Mouse (Mus musculus) stomach, embryonic 14.5 days (tissue): ENCODE data around the gene Mrpl24. TPM values are rescaled to one million over a fixed set of nuclear protein-coding genes. Genes with fewer than 3 reads are reported as not detected.

Source experiments
- ATAC-seq: fragments of 200-750 bp; cut with Nextera tagmentation; 2 replicates; pipeline ENCODE4 v1.8.0; 2017; ENCODE audit warnings: low read depth, moderate TSS enrichment; ENCODE audit not compliant: insufficient number of reproducible peaks, insufficient read depth, low FRiP score
- H3K27ac ChIP-seq: fragments of 300-500 bp; sonication (generic); 2 replicates; pipeline ENCODE4 v1.5.1; 2014; ENCODE audit warnings: mild to moderate bottlenecking, low read length, moderate library complexity, mixed read lengths
- H3K27me3 ChIP-seq: fragments of 300-500 bp; sonication (generic); 2 replicates; pipeline ENCODE4 v1.6.1; 2014; ENCODE audit warnings: low read length, control low read depth, mixed read lengths; ENCODE audit not compliant: control insufficient read depth, insufficient read depth
- H3K36me3 ChIP-seq: fragments of 300-500 bp; sonication (generic); 2 replicates; pipeline ENCODE4 v1.6.1; 2014; ENCODE audit warnings: mild to moderate bottlenecking, control low read depth, low read length, moderate library complexity, mixed read lengths; ENCODE audit not compliant: control insufficient read depth, insufficient read depth
- H3K4me1 ChIP-seq: fragments of 300-500 bp; sonication (generic); 2 replicates; pipeline ENCODE4 v1.6.1; 2014; ENCODE audit warnings: low read length, control low read depth, mixed read lengths; ENCODE audit not compliant: control insufficient read depth, insufficient read depth
- H3K4me2 ChIP-seq: fragments of 300-500 bp; sonication (generic); replicated peaks from 2 replicates; pipeline ENCODE4 v1.6.1; 2014; ENCODE audit warnings: low read depth, low read length, control low read depth
- H3K4me3 ChIP-seq: fragments of 300-500 bp; sonication (generic); 2 replicates; pipeline ENCODE4 v1.5.1; 2014; ENCODE audit warnings: low read depth, low read length, control low read depth
- H3K9ac ChIP-seq: fragments of 300-500 bp; sonication (generic); replicated peaks from 2 replicates; pipeline ENCODE4 v1.6.1; 2014; ENCODE audit warnings: low read depth, mild to moderate bottlenecking, control low read depth, low read length, moderate library complexity, mixed read lengths
- H3K9me3 ChIP-seq: fragments of 300-500 bp; sonication (generic); 2 replicates; pipeline ENCODE4 v1.6.1; 2016; ENCODE audit warnings: low read depth, low read length, control low read depth; ENCODE audit not compliant: control insufficient read depth
- WGBS: fragments of 180-500 bp; shearing (Covaris S2); extraction: QIAGEN DNeasy Blood & Tissue Kit; methylation state at CpG from one replicate; pipeline ENCODE4 v1.1.7; 2014; 5-methylcytosine and 5-hydroxymethylcytosine counted together
- polyA plus RNA-seq: library from polyadenylated mRNA; unstranded; fragments of >200 nt; fragmentation: Nextera tagmentation; extraction: Ambion mirVana; gene quantifications from 2 replicates; pipeline ENCODE4 v1.2.1, GENCODE M21; 2014

The Mrpl24 gene
- polyA plus RNA-seq, 1 experiment from 2014 or later = 73.5 TPM

- H3K4me3 ChIP-seq = no peak overlapping the region
- H3K4me1 ChIP-seq = peaks cover 15% of the 10 kb centered on the region
- no peak overlapping the region for H3K9ac ChIP-seq
- no peak overlapping the region for H3K27ac ChIP-seq
- no peaks in the 10 kb centered on the region for H3K27me3 ChIP-seq
- no peak overlapping the region for H3K4me2 ChIP-seq
- 62% methylated on average over 4 of the region's 4 CpGs for WGBS
- H3K9me3 ChIP-seq = no peaks in the 10 kb centered on the region
- no peak for ATAC-seq
- H3K36me3 ChIP-seq = peaks cover 52% of the 10 kb centered on the region
Measured at GRCm38 (mm10) chr3:87934501-87934900, 15.2 kb downstream of the Mrpl24 start.

DNA sequence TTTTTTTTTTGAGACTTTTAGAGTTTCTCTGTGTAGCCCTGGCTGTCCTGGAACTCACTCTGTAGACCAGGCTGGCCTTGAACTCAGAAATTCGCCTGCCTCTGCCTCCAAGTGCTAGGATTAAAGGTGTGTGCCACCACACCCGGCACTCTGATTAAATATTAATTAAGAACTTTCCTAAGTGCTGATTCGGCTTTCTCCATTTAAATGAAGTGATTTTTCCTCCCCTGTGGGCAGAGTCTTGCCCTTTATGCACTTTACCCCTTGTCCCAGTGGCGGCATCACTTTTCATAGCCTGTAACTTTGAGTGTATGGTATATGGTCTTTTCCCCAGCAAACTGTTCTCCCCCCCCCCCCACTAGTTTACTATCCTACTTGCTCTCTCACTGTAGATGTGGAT, 15.9 kb downstream of the Mrpl24 start:
- H3K36me3 ChIP-seq = peaks cover 59% of the 10 kb centered on the region
- H3K9me3 ChIP-seq = no peaks in the 10 kb centered on the region
- H3K27me3 ChIP-seq = no peaks in the 10 kb centered on the region
- WGBS = 78% methylated on average over 4 of the region's 4 CpGs
- no peak overlapping the region for H3K4me2 ChIP-seq
- H3K9ac ChIP-seq = no peak overlapping the region
- no peak overlapping the region for H3K4me3 ChIP-seq
- ATAC-seq = no peak
- no peak overlapping the region for H3K27ac ChIP-seq
- peaks cover 15% of the 10 kb centered on the region for H3K4me1 ChIP-seq

DNA sequence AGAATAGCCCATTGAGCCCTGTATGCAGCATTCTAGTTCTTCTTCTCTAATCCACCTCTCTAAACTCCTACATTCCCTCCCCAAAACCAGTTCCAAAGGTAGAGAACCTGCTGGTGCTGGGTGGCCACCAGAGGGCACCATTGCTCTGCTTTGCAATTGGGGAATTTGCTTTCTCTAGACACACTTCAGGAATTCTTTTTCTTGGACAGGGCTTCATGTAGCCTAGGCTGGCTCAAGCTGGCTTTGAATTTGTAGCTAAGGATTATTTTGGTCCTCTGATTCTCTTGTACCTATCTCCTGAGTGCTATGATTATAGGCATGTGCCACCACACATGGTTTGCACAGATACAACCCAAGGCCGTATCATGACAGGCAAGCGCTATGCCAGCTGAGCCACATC, 16.5 kb downstream of the Mrpl24 start:
- H3K36me3 ChIP-seq = peaks cover 62% of the 10 kb centered on the region
- H3K9ac ChIP-seq = no peak overlapping the region; the same call in 1 of the 2 replicates
- ATAC-seq = 0 out of 2 replicates have a peak, but pooled peaks have one; percentile 58
- H3K27ac ChIP-seq = no peak overlapping the region
- H3K4me1 ChIP-seq = peaks cover 15% of the 10 kb centered on the region
- H3K27me3 ChIP-seq = no peaks in the 10 kb centered on the region
- H3K4me3 ChIP-seq = no peak overlapping the region
- H3K9me3 ChIP-seq = no peaks in the 10 kb centered on the region
- 94% methylated on average over 2 of the region's 2 CpGs for WGBS
- no peak overlapping the region for H3K4me2 ChIP-seq

GRCm38 (mm10) chr3:87940611-87941010, 21.3 kb downstream of the Mrpl24 start:
- Histone ChIP-seq H3K36me3 (peaks cover 60% of the 10 kb centered on the region), H3K4me2 (no peak overlapping the region)

GRCm38 (mm10) chr3:87942471-87942870, 23.2 kb downstream of the Mrpl24 start:
- no peak for ATAC-seq
- no peak overlapping the region for H3K4me2 ChIP-seq
- WGBS = 92% methylated on average over 2 of the region's 2 CpGs
- no peak overlapping the region for H3K27ac ChIP-seq
- no peaks in the 10 kb centered on the region for H3K9me3 ChIP-seq
- peaks cover 50% of the 10 kb centered on the region for H3K36me3 ChIP-seq
- peaks cover 14% of the 10 kb centered on the region for H3K4me1 ChIP-seq
- H3K27me3 ChIP-seq = no peaks in the 10 kb centered on the region
- H3K4me3 ChIP-seq = no peak overlapping the region
- no peak overlapping the region for H3K9ac ChIP-seq

More at GRCm38 (mm10) chr3:87940611-87941010, 21.3 kb downstream of the Mrpl24 start:
- Histone ChIP-seq H3K27ac (no peak overlapping the region), H3K4me3 (no peak overlapping the region), H3K27me3 (no peaks in the 10 kb centered on the region), H3K4me1 (0 out of 2 replicates have a peak, but pooled peaks cover 3% of the 10 kb centered on the region), H3K9me3 (no peaks in the 10 kb centered on the region), H3K9ac (no peak overlapping the region)
- whole genome bisulfite sequencing = 68% methylated on average over 5 of the region's 5 CpGs
- ATAC-seq = no peak

DNA sequence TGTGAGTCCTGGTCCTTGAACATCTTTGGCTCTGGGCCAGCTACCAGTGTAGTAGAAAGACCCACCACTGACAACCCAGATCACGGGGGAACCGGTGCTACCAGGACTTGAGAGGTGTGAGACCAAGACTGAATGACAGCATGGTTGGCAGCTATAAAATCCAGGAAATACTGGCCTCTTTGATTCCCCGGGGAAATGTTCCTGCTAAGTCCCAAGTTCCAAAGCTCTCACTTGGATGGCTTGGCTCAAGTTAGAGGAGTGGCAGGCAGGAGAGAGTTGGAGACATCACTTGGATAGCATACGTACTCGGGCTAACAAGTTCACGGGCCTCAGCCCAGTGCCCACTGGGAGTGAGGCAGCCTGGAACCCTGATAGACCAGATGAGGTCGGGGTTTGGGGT, 24.3 kb downstream of the Mrpl24 start:
- 80% methylated on average over 7 of the region's 7 CpGs for WGBS

GRCm38 (mm10) chr3:87944838-87945600, 25.7 kb downstream of the Mrpl24 start:
- H3K4me1 ChIP-seq = peaks cover 38% of the 10 kb centered on the region
- peaks cover 26% of the 10 kb centered on the region for H3K36me3 ChIP-seq
- WGBS = 38% methylated on average over 4 of the region's 4 CpGs
- no peak overlapping the region for H3K27ac ChIP-seq
- no peaks in the 10 kb centered on the region for H3K9me3 ChIP-seq
- no peaks in the 10 kb centered on the region for H3K27me3 ChIP-seq
- H3K4me3 ChIP-seq = no peak overlapping the region
- H3K9ac ChIP-seq = no peak overlapping the region
- ATAC-seq = peak; percentile 44; the same call in 1 of the 2 replicates
- no peak overlapping the region for H3K4me2 ChIP-seq

More for the DNA sequence above, 24.3 kb downstream of the Mrpl24 start:
- H3K4me2 ChIP-seq = no peak overlapping the region
- no peak overlapping the region for H3K4me3 ChIP-seq
- no peak overlapping the region for H3K27ac ChIP-seq
- no peaks in the 10 kb centered on the region for H3K9me3 ChIP-seq
- no peak overlapping the region for H3K9ac ChIP-seq
- H3K36me3 ChIP-seq = peaks cover 40% of the 10 kb centered on the region
- peaks cover 25% of the 10 kb centered on the region for H3K4me1 ChIP-seq
- no peak for ATAC-seq
- H3K27me3 ChIP-seq = no peaks in the 10 kb centered on the region

- Histone ChIP-seq H3K36me3 (peaks cover 19% of the 10 kb centered on the region), H3K27me3 (no peaks in the 10 kb centered on the region), H3K27ac (no peak overlapping the region), H3K4me1 (peaks cover 43% of the 10 kb centered on the region), H3K4me2 (no peak overlapping the region), H3K4me3 (no peak overlapping the region), H3K9ac (no peak overlapping the region), H3K9me3 (no peaks in the 10 kb centered on the region)
- 34% methylated on average over 12 of the region's 12 CpGs for WGBS
- no peak for ATAC-seq
Measured at GRCm38 (mm10) chr3:87945781-87946540, 26.7 kb downstream of the Mrpl24 start.
